Mouse (Mus musculus): ENCODE measurements around the gene Ddx39b. TPM values are rescaled to one million over a fixed set of nuclear protein-coding genes. Genes with fewer than 3 reads are reported as not detected.
A peak's percentile ranks its signal among the peaks of the same experiment; 100 is the strongest.

Ddx39b gene
- total RNA-seq (2014; rRNA removed) = 305 and 336 TPM in 2 replicates
- 357 and 382 TPM in 2 replicates for polyA plus RNA-seq (2015; fragmentation: Nextera tagmentation; extraction: Ambion mirVana)

- peak within 1 kb of the TSS; percentile 100 for H3K27ac ChIP-seq (ENCODE audit: low read depth, low read length)
- H3K27me3 ChIP-seq (ENCODE audit: insufficient read depth, low read length) = no peaks in the 10 kb centered on the region
- 2% methylated on average over 69 of the region's 69 CpGs for whole genome bisulfite sequencing
- H3K9ac ChIP-seq = peak within 1 kb of the TSS; percentile 100
- H3K4me2 ChIP-seq (ENCODE audit: low read depth) = peak within 1 kb of the TSS; percentile 83
- peak; percentile 99 for DNase-seq
- peak; percentile 46; the same call in 1 of the 2 replicates for TF ChIP-seq CTCF (IDR thresholded peaks at IDR 0.05; ENCODE audit: low read depth)
- H3K4me1 ChIP-seq (ENCODE audit: insufficient read depth) = peaks cover 5% of the 10 kb centered on the region
- no peaks in the 10 kb centered on the region for H3K9me3 ChIP-seq (ENCODE audit: low read length)
- ATAC-seq = peak; percentile 90
- peak within 1 kb of the TSS; percentile 98 for H3K4me3 ChIP-seq (ENCODE audit: low read depth, low read length)
- H3K36me3 ChIP-seq (ENCODE audit: insufficient read depth) = peaks cover 26% of the 10 kb centered on the region
These were observed at the start of gene Ddx39b for GRCm38 (mm10) chr17:35241305-35242014. Gene Ddx39b, plus strand, starts transcription at chr17:35241746.

DNA sequence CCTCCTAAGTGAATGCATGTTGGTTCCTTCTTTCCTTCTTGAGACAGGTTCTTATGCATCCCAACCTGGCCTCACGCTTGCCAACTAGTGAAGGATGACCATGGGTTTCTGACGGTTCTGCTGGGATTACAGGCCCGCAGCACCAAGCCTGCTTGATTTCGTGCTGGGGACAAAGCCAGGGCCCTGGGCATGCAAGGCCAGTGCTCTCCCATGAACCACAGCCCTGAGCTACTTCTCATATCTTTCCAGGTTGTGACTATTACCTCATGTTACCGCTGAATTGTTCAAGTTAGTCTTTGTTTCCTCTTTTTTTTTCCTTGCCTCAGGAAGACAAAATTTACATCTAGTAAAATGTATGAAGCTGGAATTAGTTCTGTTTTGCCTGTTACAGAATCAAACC lies 48.6 kb upstream of the Ddx39b start:
- H3K4me3 ChIP-seq (ENCODE audit: low read depth, low read length) = no peak overlapping the region
- no peak overlapping the region for H3K9ac ChIP-seq
- 80% methylated on average over 5 of the region's 5 CpGs for WGBS
- H3K27ac ChIP-seq (ENCODE audit: low read depth, low read length) = no peak overlapping the region
- H3K27me3 ChIP-seq (ENCODE audit: insufficient read depth, low read length) = peaks cover 8% of the 10 kb centered on the region
- ATAC-seq (no peak), DNase-seq (no peak)
- no peaks in the 10 kb centered on the region for H3K9me3 ChIP-seq (ENCODE audit: low read length)
- TF ChIP-seq CTCF (IDR thresholded peaks at IDR 0.05; ENCODE audit: low read depth) = no peak
- no peak overlapping the region for H3K4me2 ChIP-seq (ENCODE audit: low read depth)
- H3K36me3 ChIP-seq (ENCODE audit: insufficient read depth) = no peaks in the 10 kb centered on the region
- 0 out of 2 replicates have a peak, but pooled peaks cover 10% of the 10 kb centered on the region for H3K4me1 ChIP-seq (ENCODE audit: insufficient read depth)

DNA sequence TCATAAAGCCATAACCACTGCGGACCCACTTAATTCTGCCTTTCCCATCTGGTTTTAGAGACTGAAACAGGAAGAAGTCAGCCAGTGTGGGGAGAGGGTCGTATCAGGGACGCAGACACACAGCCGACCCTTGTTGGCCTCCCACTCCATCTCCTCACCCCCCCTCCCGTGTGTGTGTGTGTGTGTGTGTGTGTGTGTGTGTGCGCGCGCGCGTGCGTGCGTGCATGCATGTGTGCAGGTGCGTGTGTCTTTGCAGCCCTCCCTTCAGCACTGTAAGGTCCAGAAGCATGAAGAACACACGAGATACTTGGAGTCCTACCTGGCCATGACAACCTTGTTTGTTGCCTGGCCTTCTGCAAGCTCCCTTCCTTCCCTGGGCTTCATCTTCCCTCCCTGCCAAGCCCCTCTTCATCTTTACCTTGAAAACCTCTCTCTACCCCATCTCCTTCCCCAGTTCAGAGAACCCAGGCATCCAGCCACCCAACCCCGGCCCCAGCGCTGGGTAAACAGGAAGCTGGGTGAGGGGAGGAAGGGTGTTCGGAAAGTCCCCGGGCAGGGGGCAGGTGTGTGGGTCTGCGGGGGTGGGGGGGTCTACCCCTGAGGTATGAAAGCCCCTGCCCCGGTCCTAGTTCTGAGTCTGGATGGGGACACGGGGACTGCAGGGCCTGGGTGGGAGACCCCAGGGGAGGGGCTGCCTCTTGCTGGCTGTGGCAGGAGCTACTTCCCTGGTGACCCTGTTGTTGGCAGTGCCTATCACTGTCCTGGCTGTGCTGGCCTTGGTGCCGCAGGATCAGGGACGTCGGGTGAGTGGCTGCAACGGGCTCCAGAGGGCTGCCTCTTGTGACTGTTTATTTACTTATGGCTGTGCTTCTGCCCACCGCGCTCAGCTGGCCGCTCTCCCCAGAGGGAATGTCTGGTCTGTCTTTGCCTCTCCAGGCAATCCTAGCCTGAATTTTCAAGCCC lies 47.4 kb upstream of the Ddx39b start, which contains the start of gene Ltb:
Gene Ltb, plus strand, starts transcription at position 559 of the 963 bp plus-strand sequence.
- Histone ChIP-seq H3K27ac (ENCODE audit: low read depth, low read length) (no peak within 1 kb of the TSS), H3K9ac (no peak within 1 kb of the TSS), H3K4me3 (ENCODE audit: low read depth, low read length) (peak within 1 kb of the TSS; percentile 38; the same call in 1 of the 2 replicates), H3K4me1 (ENCODE audit: insufficient read depth) (0 out of 2 replicates have a peak, but pooled peaks cover 10% of the 10 kb centered on the region), H3K27me3 (ENCODE audit: insufficient read depth, low read length) (peaks cover 12% of the 10 kb centered on the region), H3K36me3 (ENCODE audit: insufficient read depth) (no peaks in the 10 kb centered on the region), H3K9me3 (ENCODE audit: low read length) (no peaks in the 10 kb centered on the region), H3K4me2 (ENCODE audit: low read depth) (peak within 1 kb of the TSS; percentile 64; the same call in 1 of the 2 replicates)
- no peak for TF ChIP-seq CTCF (IDR thresholded peaks at IDR 0.05; ENCODE audit: low read depth)
- DNase-seq = no peak
- ATAC-seq = no peak
- WGBS = 76% methylated on average over 28 of the region's 28 CpGs

GRCm38 (mm10) chr17:35194844-35195630 lies 46.5 kb upstream of the Ddx39b start:
- WGBS = 45% methylated on average over 19 of the region's 19 CpGs
- Histone ChIP-seq H3K4me1 (ENCODE audit: insufficient read depth) (0 out of 2 replicates have a peak, but pooled peaks cover 10% of the 10 kb centered on the region), H3K4me2 (ENCODE audit: low read depth) (peak overlapping the region; percentile 64), H3K4me3 (ENCODE audit: low read depth, low read length) (peak overlapping the region; percentile 38), H3K9ac (peak overlapping the region; percentile 23; the same call in 1 of the 2 replicates), H3K36me3 (ENCODE audit: insufficient read depth) (no peaks in the 10 kb centered on the region), H3K9me3 (ENCODE audit: low read length) (no peaks in the 10 kb centered on the region), H3K27me3 (ENCODE audit: insufficient read depth, low read length) (peaks cover 12% of the 10 kb centered on the region), H3K27ac (ENCODE audit: low read depth, low read length) (no peak overlapping the region)
- DNase-seq (no peak), ATAC-seq (0 out of 2 replicates have a peak, but pooled peaks have one; percentile 14)
- no peak for TF ChIP-seq CTCF (IDR thresholded peaks at IDR 0.05; ENCODE audit: low read depth)

GRCm38 (mm10) chr17:35195631-35196320 lies 45.8 kb upstream of the Ddx39b start:
- peak; percentile 96 for ATAC-seq
- WGBS = 3% methylated on average over 66 of the region's 66 CpGs
- Histone ChIP-seq H3K36me3 (ENCODE audit: insufficient read depth) (no peaks in the 10 kb centered on the region), H3K9me3 (ENCODE audit: low read length) (no peaks in the 10 kb centered on the region), H3K4me2 (ENCODE audit: low read depth) (peak overlapping the region; percentile 64), H3K27me3 (ENCODE audit: insufficient read depth, low read length) (peaks cover 12% of the 10 kb centered on the region), H3K4me1 (ENCODE audit: insufficient read depth) (0 out of 2 replicates have a peak, but pooled peaks cover 10% of the 10 kb centered on the region), H3K27ac (ENCODE audit: low read depth, low read length) (no peak overlapping the region), H3K9ac (peak overlapping the region; percentile 23), H3K4me3 (ENCODE audit: low read depth, low read length) (peak overlapping the region; percentile 38)
- TF ChIP-seq CTCF (IDR thresholded peaks at IDR 0.05; ENCODE audit: low read depth) = peak; percentile 93
- peak; percentile 80 for DNase-seq
